Mouse (Mus musculus) lung, postnatal 36 days (tissue): ENCODE results near the gene Ccm2l.

Source experiments
- DNase-seq: peaks from one replicate; pipeline ENCODE4 v3.0.0; 2022; ENCODE audit warnings: mixed read lengths

Ccm2l gene

GRCm38 (mm10) chr2:153090551-153091165, 24.9 kb downstream of the Ccm2l start:
- peak; percentile 89 for DNase-seq

GRCm38 (mm10) chr2:153107046-153107766, 41.5 kb downstream of the Ccm2l start:
- DNase-seq, result no peak

GRCm38 (mm10) chr2:153107802-153108201, 42.0 kb downstream of the Ccm2l start:
- no peak for DNase-seq

GRCm38 (mm10) chr2:153108313-153109264, 42.8 kb downstream of the Ccm2l start, which contains the start of gene Hck:
Gene Hck, plus strand, starts transcription at chr2:153108468.
- peak; percentile 87 for DNase-seq

GRCm38 (mm10) chr2:153109596-153109995, 43.8 kb downstream of the Ccm2l start:
- DNase-seq, result no peak

GRCm38 (mm10) chr2:153111298-153111697, 45.5 kb downstream of the Ccm2l start:
- no peak for DNase-seq

GRCm38 (mm10) chr2:153115679-153116081, 49.9 kb downstream of the Ccm2l start:
- no peak for DNase-seq

GRCm38 (mm10) chr2:153117051-153117486, 51.3 kb downstream of the Ccm2l start:
- DNase-seq, result peak; percentile 41

GRCm38 (mm10) chr2:153119488-153119887, 53.7 kb downstream of the Ccm2l start:
- no peak for DNase-seq

GRCm38 (mm10) chr2:153120126-153120525, 54.4 kb downstream of the Ccm2l start:
- DNase-seq, result no peak

GRCm38 (mm10) chr2:153121821-153122615, 56.3 kb downstream of the Ccm2l start:
- DNase-seq, result no peak

- no peak for DNase-seq
These were observed 56.9 kb downstream of the Ccm2l start for GRCm38 (mm10) chr2:153122701-153123100.

- DNase-seq, result no peak
These were observed 60.1 kb downstream of the Ccm2l start for GRCm38 (mm10) chr2:153125875-153126274.

- no peak for DNase-seq
These were observed 65.3 kb downstream of the Ccm2l start for GRCm38 (mm10) chr2:153131019-153131418.
